Mouse (Mus musculus): ENCODE measurements at regions not wholly inside any gene's neighbourhood (a gene's known extent, or its start where the extent isn't known, plus 50 kb on each side); places are given as distances from the start of the nearest gene placed in this dataset.
"Not testable (repeated sequence)": the region's sequence is repeated elsewhere in the genome, so short reads cannot be mapped to it uniquely, and the experiment has no call there.

DNA sequence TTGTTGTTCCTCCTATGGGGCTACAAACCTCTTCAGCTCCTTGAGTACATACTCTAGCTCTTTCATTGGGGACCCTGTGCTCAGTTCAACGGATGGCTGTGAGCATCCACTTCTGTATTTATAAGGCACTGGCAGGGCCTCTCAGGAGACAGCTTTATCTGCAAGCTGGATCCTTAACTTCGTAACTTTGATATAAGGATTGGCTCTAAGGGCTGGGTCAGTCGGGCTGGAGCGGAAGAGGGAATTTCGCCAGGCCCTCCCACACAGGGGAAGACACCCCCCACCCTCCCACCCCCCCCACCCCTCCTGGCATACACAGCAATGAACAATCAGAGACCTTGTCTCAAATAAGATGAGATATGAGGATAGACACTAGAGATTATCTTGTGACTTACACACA, 304.3 kb upstream of the Chordc1 start:
- DNase-seq (ENCODE audit: low spot score in 2 of 2) = peak; percentile 2 to 51

DNA sequence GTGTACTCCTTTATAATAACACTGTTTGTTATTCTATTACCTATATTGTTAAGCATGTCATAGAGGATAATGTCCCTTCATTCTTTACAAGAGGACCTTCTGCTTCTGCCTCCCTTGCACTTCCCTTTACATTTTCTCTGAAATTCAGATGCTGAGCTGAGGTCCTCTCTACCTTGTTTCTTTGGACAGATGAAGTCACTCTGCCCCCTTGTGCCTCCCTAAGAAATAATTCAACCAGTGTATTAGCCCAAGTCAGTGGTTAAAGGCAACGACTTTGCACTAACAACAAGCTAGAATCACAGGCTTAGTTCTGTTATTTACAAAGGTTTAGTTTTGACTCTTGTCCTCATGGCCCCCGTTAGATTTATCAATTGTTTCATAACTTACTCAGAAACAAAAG, 289.4 kb upstream of the Chordc1 start:
- DNase-seq (ENCODE audit: low spot score in 2 of 2) = peak; percentile 10 to 22

DNA sequence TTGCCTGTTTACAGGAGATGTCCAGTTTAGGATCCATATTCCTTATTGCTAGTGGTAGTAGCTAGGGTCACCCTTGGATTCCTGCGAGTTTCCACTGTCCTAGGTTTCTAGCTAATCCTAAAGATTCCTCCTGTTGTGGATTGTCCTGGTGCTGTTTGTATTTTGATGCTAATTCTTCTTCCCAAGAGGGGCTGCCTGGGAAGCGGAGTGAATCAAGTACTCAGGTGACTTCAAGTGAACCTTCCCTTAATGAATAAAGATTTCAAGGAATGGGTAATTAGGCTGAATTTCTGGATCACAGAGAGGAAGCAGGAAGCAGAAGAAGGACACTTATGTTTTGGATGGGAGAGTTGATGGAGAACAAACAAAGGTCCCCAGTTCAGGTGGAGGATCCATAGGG, 250.6 kb upstream of the Chordc1 start:
- DNase-seq (ENCODE audit: low spot score in 2 of 2) = no peak

DNA sequence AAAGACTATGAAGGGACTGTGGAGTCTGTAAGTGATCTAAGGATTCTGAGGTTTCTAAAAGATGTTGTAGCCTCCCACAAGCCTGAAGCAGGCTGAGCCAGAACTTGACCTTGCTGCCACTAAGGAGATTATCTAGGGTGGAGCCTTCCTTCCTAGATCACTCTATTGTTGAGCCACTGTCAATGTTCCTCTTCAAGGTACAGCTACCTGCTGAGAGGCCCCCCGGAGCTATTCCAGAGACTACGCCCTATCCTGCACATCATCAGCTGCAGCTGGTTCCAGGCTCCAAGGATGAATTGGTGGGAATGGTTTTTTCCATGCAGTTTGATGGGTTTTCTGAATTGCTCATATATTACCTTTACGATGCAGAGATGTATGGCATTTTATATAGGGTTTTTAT, 249.3 kb upstream of the Chordc1 start:
- not testable (repeated sequence) for DNase-seq (ENCODE audit: low spot score in 2 of 2)

DNA sequence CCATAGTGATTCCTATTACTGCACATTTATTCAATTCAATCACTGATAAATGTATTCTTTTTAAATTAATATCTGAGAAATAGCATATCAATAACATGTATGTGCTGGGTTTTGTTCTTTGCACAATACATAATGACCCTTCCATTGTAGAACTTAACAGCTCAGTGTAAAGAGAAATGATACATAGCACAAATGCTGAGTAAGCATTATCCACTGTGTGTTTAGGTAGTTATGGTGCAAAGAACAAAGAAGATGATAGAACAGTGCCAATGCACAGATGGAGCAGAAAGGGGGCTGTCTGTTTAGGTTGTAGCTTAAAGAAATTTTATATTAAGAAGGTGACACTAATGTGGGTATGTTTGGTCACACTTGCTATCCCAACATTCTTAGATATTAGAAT, 215.0 kb upstream of the Chordc1 start:
- no peak for DNase-seq (ENCODE audit: low spot score in 2 of 2)

DNA sequence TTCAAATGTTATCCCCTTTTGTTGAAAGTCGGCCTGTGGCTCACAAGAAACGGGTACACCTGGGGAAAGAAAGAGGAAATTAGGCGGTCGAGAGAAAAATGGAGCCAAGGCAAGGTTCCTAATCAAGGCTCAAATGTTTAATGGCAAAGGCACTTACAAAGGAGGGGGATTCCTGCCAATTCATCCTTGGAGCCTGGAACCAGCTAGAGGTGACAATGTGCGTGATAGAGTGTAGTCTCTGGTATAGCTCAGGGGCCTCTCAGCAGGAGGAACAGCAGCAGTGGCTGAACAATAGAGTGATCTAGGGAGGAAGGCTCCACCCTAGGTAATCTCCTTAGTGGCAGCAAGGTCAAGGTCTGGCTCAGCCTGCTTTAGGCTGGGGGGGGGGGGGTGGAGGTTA, 213.5 kb upstream of the Chordc1 start:
- not testable (repeated sequence) for DNase-seq (ENCODE audit: low spot score in 2 of 2)

DNA sequence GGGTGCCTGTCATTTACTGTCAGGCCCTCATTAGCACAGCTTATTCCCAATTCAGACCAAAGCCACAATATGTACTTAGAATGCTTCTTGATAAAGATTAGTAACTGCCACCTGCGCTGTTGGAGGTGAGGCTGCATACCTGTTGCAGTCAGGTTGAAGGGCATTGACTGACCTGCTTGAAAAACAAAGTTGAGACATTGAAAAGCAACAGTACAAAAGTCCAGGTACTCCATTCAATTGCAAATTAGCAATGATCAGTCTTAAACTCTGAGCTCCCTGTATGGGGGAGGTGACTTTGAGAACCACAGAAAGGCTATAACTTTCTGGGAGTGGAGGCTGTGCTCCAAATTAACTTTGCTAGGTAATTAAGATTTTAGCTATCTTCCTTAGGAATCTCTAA, 212.8 kb upstream of the Chordc1 start:
- not testable (repeated sequence) for DNase-seq (ENCODE audit: low spot score in 2 of 2)
